Mouse (Mus musculus) cerebellum, adult 9-10 months (tissue): ENCODE results near the gene Fbxo40.
A peak's percentile ranks its signal among the peaks of the same experiment; 100 is the strongest.

Experiments
- DNase-seq: peaks from one replicate; pipeline ENCODE4 v3.0.0; 2022

Gene Fbxo40

DNA sequence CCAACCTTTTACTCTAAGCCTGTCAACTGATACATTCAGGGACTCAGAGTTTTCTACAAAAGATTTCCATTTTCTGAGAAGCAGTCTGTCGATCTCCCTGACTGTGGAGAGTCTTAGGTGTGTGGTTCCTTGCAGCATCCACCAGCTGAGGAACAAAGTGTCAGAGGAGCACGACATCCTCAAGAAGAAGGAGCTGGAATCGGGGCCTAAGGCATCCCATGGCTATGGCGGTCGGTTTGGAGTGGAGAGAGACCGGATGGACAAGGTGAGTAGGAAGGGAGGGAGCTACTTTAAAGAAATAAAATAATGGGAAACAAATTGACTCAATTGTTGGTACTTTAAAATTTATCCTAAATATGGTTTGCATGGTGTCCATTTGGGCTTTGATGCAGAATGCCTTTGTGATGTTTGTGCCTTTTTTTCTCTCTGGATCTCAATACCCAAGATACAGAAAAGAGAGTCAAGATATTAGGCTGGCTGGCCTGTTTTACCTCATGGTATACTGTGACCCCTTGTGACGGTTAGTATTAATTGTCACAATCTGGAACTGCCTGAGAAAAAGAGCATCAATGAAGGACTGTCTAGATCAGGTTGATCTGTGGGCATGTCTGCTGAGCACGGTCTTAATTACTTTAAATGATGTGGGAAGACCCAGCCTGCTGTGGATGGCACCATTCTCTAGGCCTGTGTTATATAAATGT lies 43.7 kb downstream of the Fbxo40 start:
- no peak for DNase-seq

DNA sequence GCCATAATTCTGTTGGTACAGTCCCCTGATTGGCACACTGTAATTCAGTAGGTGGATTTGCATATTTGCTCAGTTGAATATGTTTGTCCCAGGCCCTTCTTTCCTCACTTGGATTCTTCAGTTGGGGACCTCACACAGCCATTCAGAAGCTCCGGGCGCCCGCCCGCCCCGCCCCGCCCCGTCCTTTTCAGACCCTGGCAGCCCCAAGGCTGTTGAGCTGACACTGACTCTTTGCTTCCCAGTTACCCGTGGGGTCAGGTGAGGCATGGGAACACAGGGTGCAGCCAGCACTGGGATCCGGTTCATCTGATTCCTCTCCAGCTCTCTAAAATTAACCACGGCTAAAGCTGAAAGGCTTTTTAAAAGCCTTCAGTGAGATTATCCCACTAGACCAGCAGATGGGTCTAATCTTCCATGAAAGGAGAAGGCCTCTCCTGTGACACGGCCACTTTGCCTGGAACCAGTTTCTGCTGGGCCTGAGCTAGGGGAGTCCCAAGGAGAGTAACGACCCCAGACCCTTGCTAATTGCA lies 45.3 kb downstream of the Fbxo40 start:
- peak; percentile 47 for DNase-seq

DNA sequence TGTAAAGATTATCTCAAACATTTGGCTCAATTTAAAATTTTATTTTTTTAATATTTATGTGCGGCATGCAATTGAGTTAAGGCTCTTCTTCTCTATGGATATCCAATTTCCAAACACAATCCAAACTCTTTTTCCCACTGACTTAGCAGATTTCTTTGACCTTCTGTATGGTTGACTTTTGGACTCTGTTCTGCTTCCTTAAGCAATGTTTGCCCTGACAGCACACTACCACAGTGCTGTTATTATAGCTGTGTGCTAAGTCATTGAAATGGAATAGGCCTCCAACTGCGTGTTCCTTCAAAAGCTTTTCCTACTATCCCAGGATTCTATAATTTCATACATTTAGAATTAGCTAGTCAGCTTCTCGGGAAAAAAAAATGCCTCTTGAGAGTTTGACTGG lies 46.7 kb downstream of the Fbxo40 start:
- no peak for DNase-seq

DNA sequence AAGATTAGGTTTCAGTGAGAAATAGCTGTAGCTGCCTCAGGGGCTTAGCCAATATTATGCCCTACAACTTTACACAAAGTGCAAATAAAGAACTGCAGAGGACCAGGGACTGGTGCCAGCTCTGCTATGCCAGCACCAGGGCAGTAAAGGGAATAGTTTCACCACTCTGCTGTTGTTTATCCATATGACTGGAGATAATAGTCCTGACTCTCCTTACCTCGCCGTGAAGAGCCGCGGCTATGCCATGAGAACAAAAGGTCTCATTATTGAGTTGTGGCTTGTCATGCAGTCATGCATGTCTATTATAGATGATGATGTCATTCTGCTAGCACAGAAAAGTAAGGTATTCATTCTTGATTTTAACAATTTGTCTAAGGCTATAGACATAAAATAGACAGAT lies 48.4 kb downstream of the Fbxo40 start:
- no peak for DNase-seq

DNA sequence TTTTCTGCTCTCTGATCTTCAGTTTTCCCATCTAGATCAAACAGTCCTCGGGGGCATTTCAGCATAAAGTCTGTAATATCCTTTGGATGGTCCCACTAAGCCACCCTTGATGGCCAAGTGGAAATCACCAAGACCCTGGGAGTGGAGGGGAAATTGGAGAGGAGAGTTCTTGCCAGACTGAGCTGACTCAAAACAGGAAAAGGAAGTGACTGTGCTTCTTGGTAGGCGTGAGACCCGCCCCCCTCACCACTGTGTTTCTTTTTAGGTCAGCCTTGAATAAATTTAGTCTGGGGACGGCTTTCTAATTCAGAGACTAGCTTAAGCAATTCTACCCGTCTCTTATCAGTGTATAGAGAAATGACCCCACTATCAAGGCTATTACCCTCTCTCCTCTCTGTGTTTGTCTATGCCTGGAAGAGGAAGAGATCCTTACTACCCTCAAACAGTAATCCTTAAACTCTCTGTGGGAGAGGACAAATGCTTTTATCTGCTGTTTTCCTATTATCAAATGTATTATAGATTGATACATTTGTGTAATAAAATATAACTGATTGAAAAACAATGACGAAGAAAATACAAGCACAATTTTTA lies 49.0 kb downstream of the Fbxo40 start:
- no peak for DNase-seq

DNA sequence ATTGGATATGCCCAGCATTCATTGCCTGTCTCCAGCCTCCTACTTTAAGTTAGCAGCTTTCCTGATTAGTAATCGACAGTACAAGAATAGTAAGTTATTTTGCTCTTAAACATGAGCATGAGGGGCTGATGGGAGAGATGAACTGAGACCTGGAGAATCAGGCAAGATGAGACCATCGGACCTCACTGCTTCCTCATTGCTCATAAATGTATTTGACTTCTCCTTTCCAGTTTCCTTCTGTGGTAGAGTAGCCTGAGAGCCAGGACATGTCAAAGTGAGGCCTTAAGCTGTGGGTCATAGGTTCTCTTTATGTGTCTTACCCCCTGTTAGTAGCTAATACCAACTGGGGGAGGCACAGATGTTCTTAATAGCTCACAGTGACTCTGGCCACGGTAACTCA lies 54.5 kb downstream of the Fbxo40 start:
- no peak for DNase-seq

DNA sequence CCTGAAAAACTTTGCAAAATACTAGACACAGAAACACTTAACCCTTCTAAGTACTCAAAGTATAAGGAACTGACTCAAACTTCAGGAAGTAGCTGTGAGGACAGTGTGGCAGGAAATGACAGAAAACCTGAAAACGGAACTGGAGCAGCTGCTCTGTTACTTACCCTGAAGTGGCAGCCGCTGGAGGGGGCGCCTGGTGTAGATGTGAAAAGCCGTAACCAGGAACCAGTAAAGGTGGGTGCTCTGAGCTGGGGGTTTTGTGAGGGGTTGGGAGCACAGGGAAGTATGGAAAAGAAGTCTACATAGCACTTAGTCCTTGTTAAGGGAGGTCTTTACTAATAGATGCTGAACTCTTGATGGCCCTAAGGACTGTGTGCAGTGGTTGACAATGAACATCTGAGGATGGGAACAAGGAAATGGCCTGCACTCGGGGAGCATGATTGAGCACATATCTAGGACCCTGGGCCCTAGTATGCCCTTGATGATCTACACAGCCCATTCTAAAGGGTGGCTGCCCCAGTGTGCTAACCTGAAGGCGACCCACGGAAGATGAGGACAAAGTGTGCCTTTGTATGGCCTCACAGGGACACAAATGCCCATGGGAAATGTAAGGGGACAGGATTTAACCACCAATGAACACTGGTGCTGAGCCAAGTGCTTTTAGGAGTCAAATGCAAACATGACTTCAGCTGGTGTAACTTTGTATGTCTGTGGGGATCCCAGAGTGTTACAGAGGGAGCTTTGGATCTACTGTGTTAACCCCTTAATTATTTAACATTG lies 55.2 kb downstream of the Fbxo40 start, which contains the start of gene Hcls1:
Gene Hcls1, plus strand, starts transcription at position 143 of the 780 bp plus-strand sequence.
- no peak for DNase-seq

DNA sequence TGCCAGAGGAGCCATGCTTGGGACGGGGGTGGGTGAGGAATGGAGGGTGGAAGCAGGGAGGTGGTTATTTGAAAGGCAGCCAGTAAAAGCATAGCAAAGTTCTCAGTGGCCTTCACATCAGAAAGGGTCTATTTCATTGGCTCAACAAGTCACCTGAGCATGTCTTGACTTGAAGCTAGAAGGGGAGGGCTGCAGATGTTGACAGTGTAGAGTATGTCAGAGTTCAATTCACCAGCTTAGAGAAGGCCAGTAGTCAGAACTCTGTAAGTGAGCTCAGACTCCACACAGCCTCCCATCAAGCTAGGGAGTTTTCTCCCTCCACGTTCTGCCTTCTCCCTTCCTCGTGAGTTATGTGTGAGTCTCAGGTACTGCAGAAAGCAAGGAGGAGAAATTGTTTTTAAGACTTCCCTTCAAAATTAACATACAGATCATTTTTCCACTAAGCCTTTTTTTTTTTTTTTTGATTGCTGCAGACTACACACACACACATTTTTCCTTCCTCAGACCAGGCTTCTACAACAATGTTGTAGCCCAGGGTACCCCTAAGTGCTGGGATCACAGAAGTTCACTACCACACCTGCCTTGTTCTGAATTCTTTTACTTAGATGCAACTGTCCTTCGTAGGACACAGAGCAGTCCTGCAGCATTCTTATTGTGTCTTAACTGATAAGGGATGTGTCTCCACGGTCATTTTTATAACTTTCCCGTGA lies 56.0 kb downstream of the Fbxo40 start:
- DNase-seq = no peak

DNA sequence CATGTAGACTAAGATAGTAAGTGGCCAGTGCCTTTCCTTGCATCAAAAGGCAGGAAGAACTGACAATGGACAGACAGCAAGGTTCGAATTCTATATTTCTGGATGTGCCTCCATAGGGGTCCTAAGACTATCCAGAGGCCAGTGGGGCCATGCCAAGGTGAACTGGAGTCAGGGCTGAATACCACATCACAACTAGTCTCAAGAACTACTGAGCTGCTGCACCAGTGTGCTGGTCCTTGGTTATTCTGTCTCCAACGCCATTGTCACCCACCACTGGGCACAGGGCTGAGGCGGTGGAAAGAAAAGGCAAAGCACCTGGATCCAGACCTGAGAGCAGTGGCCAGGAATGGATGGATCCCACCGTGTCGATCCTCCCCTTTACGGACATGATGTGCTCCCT lies 57.7 kb downstream of the Fbxo40 start:
- no peak for DNase-seq

DNA sequence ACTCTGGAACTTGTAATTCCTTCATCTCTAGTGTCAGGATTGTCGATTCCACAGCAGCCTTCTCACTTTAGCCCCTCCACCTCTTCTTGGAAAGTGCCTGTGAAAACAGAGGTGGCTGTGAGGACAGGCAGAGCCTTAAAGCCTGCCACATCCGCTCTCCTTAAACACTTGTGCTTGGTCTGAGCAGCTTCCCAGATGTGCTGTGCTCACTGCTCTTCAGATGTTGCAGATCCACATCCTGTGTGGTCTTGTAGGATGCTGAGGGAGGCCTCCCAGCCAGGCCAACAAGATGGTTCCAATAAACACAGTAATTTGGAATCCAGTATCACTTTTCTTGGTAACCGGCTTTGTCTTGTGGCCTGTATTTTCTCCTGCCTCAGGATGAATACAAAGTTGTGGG lies 58.3 kb downstream of the Fbxo40 start:
- no peak for DNase-seq

DNA sequence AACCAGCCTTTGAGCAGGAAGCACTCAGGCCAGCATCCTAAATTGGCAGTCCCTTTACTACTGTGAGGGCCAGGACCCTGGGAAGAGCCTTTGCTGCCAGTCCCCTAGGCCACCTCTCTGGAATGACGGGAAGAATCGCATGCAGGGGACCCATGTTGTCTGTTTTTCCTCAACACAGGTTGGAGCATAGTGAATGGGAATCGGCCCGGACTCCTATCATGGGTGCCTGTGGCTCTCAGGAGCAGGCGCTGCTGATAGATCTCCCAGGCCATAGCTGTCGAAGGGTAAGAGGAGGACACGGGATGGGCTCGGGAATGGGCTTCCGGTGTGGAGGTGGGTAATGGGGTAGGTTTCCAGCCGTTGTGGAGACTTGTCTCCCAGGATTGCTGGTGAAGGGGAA lies 58.9 kb downstream of the Fbxo40 start:
- no peak for DNase-seq

DNA sequence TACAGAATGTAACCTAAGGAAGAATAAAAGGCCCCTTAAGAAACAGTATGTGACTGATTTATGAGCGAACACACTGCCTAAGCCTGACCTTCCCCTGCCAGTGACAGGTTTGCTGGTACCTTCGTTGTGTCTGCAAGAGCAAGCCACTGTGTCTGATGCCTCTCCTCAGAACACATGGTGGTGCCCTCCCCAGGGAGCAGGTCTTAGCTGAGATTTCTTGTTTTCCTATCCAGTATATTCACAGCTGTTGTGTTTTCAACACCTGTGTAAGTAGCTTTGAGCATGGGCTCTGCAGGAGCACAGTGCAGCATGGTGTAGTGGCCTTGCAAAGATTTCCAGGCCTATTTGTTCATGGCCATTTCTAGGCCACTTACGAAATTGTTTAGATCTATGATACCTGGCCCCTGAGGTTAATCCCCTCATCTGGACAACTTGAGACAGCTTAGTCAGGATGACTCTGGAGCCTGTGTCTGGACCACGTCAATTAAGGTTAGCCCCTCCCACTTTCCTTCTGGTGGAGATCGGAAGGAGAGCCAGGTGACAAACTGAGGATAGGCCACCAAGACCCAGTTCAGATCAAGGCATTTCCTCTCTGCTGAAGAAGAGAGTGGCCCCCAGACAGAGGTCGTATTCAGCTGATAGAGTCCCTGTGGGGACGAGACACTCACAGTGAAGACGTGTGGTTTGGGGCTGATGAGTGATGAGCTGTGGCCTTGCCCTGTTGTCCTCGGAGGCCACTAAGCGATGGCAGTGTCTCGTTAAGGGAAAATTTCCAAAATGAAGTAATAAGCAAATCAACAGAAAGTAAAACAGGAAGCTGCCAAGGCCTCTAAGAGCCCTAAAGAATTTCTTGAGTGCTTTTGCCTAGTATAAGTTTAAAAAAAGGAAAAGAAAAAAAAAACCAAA lies 59.8 kb downstream of the Fbxo40 start:
- no peak for DNase-seq

DNA sequence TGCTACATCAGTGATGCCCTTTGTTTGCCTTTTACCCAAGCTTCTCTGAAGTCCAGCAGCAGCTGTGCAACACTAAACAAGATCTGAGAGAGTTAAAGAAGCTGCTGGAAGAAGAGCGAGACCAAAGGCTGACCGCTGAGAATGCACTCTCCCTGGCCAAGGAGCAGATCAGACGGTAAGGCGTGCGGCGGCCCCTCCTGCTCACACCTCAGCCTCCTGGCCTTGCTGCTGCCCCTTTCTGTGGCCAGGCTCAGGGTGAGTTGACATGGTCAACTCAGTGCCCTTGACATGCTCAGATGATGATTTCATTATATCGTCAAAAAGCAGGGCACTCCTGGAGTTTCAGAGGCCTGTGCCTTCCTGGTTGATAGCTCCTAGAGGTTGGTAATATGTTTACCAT lies 61.1 kb downstream of the Fbxo40 start:
- DNase-seq = no peak

DNA sequence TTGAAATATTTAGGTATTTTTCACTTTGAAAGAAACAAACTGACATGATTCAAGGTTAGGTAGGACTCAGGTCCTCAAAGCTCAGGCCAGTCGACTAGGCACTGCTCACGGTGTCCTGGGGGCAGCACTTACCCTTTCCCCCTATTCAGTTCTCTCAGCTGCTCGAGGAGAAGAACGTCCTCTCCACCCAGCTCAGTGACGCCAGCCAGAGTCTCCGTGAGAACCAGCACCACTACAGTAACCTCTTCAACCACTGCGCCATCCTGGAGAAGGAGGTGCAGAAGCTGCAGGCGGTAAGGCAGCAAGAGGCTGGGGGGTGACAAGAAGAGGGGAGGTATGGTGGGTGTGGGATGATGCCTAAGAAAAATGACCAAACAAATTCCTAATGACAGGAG lies 62.2 kb downstream of the Fbxo40 start:
- no peak for DNase-seq

DNA sequence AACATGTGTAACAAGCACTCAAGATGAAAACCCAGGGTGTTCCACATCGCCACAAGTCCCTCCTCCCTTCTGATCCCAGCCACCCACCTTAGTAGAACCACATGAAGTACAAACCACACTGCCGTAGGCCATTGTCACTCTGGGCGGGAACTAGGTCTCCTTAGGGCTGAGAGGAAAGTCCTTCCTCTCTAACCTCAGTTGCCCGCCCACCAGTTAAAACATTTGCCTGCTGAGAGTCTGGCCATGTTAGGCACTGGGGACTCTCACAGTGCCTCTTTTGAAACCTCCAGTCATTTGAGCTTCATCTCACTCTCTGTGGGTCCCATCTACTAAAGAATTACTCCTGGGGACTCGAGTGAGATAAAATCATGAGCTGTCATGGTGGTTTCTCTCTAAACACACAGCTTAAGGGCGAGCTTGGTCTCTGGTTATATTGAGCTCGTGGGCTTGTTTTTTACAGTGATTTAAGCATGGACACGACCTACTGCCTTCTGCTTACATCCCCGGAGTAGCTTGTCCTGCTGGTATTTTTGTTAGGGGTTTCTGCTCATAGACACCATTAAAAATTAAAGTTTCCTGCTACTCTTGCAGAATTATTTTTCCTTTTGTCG lies 62.7 kb downstream of the Fbxo40 start:
- DNase-seq = no peak

DNA sequence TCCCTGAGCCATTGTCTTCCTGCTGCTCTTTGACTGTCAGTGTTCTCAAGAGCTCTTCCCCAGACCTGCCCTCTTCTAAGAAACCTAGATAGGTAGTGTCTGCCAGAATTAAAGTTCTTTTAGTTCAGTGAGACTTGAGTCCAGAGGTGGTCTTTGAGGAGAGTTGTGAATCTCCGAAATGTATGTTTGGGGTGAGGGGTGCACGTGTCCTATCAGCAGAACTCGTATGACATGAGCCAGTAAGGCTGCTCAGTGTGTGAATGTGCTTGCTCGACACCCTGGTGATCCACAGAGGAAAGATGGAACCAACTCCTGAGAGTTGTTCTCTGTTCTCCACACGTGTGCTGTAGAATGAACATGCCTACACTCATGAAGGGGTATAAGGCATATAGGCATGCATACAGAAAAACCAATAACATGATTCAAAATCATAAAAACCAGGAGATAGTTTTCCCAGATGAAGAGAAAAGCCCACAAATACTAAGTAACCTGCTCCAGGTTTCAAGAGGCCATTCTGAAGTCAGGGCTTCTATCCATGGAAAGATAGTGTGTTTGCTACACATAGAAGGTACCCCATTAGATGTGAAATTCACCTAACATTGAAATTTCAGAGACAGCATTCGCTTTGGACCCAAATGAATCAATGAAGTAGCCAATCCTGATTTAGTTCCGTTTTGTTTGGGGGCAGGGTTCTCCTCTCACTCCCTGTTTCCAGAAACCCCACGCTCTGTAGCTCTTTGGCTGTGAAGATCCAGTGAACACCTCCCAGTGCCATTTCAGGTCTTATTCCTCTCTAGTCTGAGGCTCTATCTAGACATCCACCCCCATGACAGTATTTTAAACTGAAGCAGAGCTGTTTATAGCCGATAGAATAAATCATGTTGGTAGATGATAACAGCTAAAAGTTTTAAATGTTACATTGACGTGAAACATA lies 63.5 kb downstream of the Fbxo40 start:
- DNase-seq = no peak

DNA sequence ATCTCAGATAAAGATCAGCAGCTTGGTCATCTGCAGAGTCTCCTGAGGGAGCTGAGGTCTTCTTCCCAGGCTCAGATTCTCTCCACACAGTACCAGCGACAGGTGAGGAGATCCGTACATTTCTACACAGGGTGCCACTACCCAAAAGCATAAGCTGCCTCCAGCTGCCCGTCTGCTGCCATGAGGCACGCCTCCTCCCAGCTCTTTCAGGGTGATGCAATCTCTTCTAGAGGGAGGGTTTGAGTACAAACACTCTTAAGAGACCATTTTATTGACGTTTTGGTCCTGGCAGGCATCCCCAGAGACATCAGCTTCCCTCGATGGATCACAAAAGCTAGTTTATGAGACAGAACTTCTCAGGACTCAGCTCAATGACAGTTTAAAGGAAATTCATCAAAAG lies 64.5 kb downstream of the Fbxo40 start:
- DNase-seq = no peak

DNA sequence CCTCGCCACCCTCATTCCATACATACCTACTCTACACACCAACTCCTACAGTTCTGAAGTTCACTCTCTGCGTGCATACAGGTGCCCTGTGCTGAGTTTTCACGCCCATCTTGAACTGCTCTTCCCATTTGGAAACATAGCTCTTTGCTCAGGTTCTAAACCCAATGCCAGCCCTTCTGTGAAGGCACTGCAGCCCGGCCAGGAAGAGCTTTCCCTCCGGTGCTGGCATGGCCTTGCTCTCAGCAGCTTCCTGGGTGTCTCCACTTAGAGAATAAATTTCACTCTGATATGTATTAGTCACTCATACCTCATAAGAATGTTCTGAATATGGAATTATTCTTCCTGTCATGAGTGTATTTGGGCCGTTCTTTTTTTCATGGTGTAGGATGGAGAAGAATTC lies 64.9 kb downstream of the Fbxo40 start:
- DNase-seq = no peak

DNA sequence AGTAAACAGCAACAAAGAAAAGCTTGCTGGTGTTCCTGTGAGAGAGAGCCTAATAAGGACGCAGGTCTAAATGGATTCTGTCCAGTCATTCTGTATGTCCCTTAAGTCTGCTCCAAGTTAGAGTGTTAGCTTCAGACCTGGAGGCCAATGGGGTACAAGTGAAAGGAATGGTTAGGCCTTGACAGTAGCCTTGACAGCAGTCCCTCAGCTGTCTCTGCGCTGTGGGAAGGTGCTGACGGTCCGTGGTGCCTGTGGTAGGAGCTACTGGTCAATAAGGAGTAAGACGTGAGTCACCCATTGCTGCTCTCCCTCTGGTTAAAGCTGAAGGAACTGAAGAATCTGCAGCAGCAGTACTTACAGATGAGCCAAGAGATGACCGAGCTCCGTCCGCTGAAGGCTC lies 66.0 kb downstream of the Fbxo40 start:
- DNase-seq = no peak

DNA sequence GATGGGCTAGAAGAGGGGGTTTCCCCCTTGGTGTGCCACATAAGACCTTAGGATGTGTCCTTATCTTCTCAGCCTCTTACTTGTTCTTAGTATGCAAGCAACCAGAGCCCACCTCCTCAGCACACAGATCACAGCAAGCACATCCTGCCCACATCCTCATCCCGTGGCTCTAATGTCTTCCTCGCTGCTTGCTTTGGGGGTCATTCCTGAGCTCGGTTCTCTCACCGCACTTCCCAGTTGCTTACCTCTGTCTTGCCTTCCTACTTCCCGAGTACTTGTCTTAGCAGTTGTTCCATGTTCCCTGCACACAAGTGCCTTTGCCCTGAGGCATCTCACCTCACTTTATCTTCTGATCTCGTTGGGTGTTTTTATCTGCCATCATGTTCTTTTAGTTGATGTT lies 68.3 kb downstream of the Fbxo40 start:
- DNase-seq = no peak
